In genomic region chr1:85258634-85259033, GRCm38 (mm10) we compare ENCODE assay signal across 7 mouse cellular contexts. TPM values are rescaled to one million over a fixed set of nuclear protein-coding genes. Genes with fewer than 3 reads are reported as not detected.
DNase-seq lines count a peak whose midpoint lies in the region.
"Not testable (repeated sequence)": the region's sequence is repeated elsewhere in the genome, so short reads cannot be mapped to it uniquely, and the experiment has no call there.

No protein-coding gene starts in this region.

- DNase-seq in CD4-positive helper T cell, adult 2 months (ENCODE audit: low read depth, low spot score): peak; percentile 0
- peak; percentile 42 to 60 for DNase-seq in adrenal gland, postnatal 4 days (ENCODE audit: low spot score in 2 of 2)
- peak; percentile 28 to 38 for DNase-seq in gastrocnemius, postnatal 36 days
- DNase-seq in kidney, adult 11 months: peak; percentile 32
- peak; percentile 16 for DNase-seq in left cerebral cortex, postnatal 4 days
- peak; percentile 20 for DNase-seq in right cerebral cortex, postnatal 25 days
- peak; percentile 17 for DNase-seq in thymus, postnatal 14 days

- intact Hi-C loops in gastrocnemius, postnatal 36 days (cut with DNase I); left cerebral cortex, postnatal 4 days (cut with DNase I): not testable (repeated sequence)

RNA-seq across cellular contexts. Expression of gene C130026I21Rik, which starts 11.7 kb away (rescaled TPM):
- under 1 TPM; 0.73 to 0.98 TPM for total RNA-seq in adrenal gland, postnatal 4 days (2021)
- not detected for total RNA-seq in gastrocnemius, postnatal 36 days (2021)
- total RNA-seq in left cerebral cortex, postnatal 4 days (2021): 1 to 10 TPM in 1 of 2 experiments, under 1 TPM in 1; 0.66 to 1.1 TPM

Comparison
In these comparisons a context has a peak if more than half of its experiments do, and no peak if none do; other contexts are left out.
1. Peak in every context shown above with its lines: DNase-seq.
2. DNase-seq: peak in every context shown above with its lines; median percentile 51 in adrenal gland, postnatal 4 days; 33 in gastrocnemius, postnatal 36 days; 32 in kidney, adult 11 months; 20 in right cerebral cortex, postnatal 25 days; 17 in thymus, postnatal 14 days; 16 in left cerebral cortex, postnatal 4 days; 0 in CD4-positive helper T cell, adult 2 months.